Mouse (Mus musculus): ENCODE results near the gene Max. TPM values are rescaled to one million over a fixed set of nuclear protein-coding genes. Genes with fewer than 3 reads are reported as not detected.

Max gene
- polyA plus RNA-seq, 1 experiment = 151 TPM

DNA sequence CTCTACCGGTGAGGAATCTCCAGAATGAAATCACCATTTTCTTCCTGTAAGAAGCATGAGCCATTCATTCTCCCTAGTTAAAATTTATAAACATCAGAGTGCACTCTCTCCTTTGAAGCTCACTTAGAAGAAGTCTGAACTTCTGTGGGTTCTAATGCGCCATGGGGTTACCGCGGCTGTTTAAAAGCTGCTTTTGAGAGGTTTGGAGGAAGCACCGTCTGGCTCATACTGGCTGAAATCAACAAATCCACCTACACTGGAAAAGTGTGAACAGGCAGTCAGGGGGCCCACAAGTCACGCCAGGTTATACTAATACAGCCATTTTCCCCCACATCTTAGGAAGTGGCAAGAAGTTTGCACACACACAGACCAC lies 29.3 kb downstream of the Max start:
- Histone ChIP-seq H3K4me1 (ENCODE audit: control insufficient read depth, insufficient read depth, low read length) (peaks cover 4% of the 10 kb centered on the region; the same call in 1 of the 2 replicates), H3K27ac (ENCODE audit: control insufficient read depth, insufficient read depth, low read depth, low read length, poor library complexity) (no peak overlapping the region), H3K4me3 (replicated peaks; ENCODE audit: control insufficient read depth, low read depth, low read length) (no peak overlapping the region)
- TF ChIP-seq CTCF (IDR thresholded peaks at IDR 0.05; ENCODE audit: control insufficient read depth, insufficient read depth, low read length) (no peak), POLR2A (IDR thresholded peaks at IDR 0.05; ENCODE audit: borderline replicate concordance, control insufficient read depth, low read depth, low read length) (no peak)
- WGBS = 83% methylated on average over 6 of the region's 6 CpGs

DNA sequence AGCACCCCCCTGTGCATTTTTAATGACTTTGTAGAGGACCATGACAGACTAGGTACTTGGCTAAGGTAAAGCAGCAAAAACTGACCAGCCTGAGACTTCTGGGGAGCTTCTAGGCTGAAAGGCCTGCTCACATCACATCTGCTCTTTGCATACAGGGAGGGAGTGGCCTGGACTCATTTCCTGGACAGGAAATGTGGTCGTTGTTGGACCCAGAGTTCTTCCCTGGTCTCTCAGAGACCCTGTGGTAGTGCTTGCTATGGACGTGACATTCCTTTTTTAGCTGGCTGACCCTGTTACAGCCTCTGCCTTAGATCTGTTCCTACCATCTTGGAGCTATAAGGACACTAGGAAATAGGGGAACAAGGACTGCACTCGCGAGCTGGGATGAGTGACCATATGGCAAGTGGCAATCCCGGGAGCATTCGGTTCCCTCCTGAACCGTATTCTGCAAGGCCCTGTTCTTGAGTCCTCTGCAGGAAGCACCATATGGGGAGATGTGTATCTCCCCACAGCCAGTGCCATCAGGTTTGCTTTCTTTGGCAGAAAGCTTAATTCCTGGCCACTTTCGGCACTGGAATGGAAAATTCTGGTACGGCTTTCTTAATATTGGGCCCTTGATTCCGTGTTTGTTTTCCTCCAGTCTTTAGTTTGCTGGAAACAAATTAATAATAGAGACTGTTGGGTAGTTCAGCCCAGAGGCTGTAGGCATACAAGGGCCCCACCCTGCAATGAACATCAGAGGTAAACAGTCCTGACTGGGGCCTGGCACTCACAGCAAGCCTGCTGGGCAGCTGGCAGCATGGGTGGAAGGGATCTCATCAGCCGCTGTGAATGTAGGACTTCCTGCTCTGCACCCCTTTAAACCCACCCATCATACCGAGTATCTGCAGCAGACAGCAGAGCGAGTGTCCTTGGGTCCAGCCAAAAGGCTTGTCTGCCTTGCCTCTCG lies 30.0 kb downstream of the Max start:
- TF ChIP-seq CTCF (IDR thresholded peaks at IDR 0.05; ENCODE audit: control insufficient read depth, insufficient read depth, low read length) (no peak), POLR2A (IDR thresholded peaks at IDR 0.05; ENCODE audit: borderline replicate concordance, control insufficient read depth, low read depth, low read length) (no peak)
- WGBS = 80% methylated on average over 14 of the region's 14 CpGs

DNA sequence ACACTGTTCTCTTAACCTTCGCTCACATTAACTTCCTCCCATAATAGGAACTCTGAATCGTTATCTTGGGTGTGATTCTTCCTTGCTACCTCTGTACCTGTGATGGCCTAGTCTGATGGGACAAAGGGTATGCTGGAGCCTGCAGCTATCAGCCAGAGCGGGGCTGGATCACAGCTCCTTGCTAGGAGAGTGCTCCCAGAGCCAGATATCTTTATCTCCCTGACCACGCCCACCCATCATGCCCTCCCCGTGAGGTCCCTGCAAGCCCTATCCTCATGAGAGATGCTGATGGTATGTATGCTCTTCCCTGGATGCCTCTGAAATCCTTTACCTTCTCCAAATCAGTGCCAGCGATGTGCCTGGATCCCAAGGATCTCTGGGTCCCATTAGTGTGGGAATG lies 31.8 kb downstream of the Max start:
- TF ChIP-seq CTCF (IDR thresholded peaks at IDR 0.05; ENCODE audit: control insufficient read depth, insufficient read depth, low read length) = no peak
- no peak for TF ChIP-seq POLR2A (IDR thresholded peaks at IDR 0.05; ENCODE audit: borderline replicate concordance, control insufficient read depth, low read depth, low read length)
- Histone ChIP-seq H3K27ac (ENCODE audit: control insufficient read depth, insufficient read depth, low read depth, low read length, poor library complexity) (no peak overlapping the region), H3K4me3 (replicated peaks; ENCODE audit: control insufficient read depth, low read depth, low read length) (no peak overlapping the region), H3K4me1 (ENCODE audit: control insufficient read depth, insufficient read depth, low read length) (peaks cover 2% of the 10 kb centered on the region; the same call in 1 of the 2 replicates)
- 74% methylated on average over 6 of the region's 6 CpGs for WGBS

More for the DNA sequence above, 30.0 kb downstream of the Max start:
- H3K27ac ChIP-seq (ENCODE audit: control insufficient read depth, insufficient read depth, low read depth, low read length, poor library complexity) = no peak overlapping the region
- peaks cover 4% of the 10 kb centered on the region; the same call in 1 of the 2 replicates for H3K4me1 ChIP-seq (ENCODE audit: control insufficient read depth, insufficient read depth, low read length)
- no peak overlapping the region for H3K4me3 ChIP-seq (replicated peaks; ENCODE audit: control insufficient read depth, low read depth, low read length)

DNA sequence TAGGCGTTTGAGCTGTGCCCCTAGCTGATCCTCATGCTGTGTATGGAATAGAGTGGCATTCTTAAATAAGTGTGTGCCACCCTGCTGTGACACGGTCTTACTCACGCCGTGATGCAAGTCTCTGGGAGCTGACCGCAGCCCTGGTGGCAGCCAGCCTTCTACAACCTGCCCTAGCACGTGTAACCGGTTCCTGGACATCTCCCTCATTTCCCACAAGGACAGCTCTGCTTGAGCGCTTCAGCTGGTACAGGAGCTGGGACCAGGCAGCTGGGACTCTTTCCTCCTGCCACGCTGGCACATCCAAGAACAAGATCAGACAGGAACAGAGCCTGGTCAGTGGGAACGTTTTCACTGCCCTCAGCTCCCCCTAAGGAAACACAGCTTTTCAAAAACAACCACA lies 34.5 kb downstream of the Max start:
- 83% methylated on average over 10 of the region's 10 CpGs for whole genome bisulfite sequencing
- no peak overlapping the region for H3K4me3 ChIP-seq (replicated peaks; ENCODE audit: control insufficient read depth, low read depth, low read length)
- H3K4me1 ChIP-seq (ENCODE audit: control insufficient read depth, insufficient read depth, low read length) = peaks cover 2% of the 10 kb centered on the region; the same call in 1 of the 2 replicates
- TF ChIP-seq CTCF (IDR thresholded peaks at IDR 0.05; ENCODE audit: control insufficient read depth, insufficient read depth, low read length) (no peak), POLR2A (IDR thresholded peaks at IDR 0.05; ENCODE audit: borderline replicate concordance, control insufficient read depth, low read depth, low read length) (no peak)
- no peak overlapping the region for H3K27ac ChIP-seq (ENCODE audit: control insufficient read depth, insufficient read depth, low read depth, low read length, poor library complexity)

DNA sequence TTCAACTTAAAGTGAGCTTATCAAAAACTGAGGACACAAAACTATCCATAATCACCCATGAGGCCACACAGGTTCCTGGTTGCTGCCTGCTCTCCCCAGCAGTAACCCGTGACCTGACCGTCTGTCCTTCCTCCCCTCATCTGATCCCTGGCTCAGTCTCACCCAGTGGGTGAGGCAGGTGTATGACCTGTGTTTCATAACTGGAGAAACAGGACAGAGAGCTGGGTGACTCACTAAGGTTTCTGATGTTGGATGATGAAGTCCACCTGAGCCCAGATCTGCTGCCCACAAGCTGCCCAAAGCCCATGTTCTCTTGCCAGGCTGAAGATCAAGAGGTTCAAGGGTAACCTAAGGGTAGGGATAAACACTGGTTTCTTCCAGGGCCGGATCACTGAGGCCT lies 35.0 kb downstream of the Max start:
- Histone ChIP-seq H3K4me3 (replicated peaks; ENCODE audit: control insufficient read depth, low read depth, low read length) (no peak overlapping the region), H3K27ac (ENCODE audit: control insufficient read depth, insufficient read depth, low read depth, low read length, poor library complexity) (no peak overlapping the region), H3K4me1 (ENCODE audit: control insufficient read depth, insufficient read depth, low read length) (peaks cover 2% of the 10 kb centered on the region; the same call in 1 of the 2 replicates)
- 78% methylated on average over 3 of the region's 3 CpGs for WGBS
- TF ChIP-seq POLR2A (IDR thresholded peaks at IDR 0.05; ENCODE audit: borderline replicate concordance, control insufficient read depth, low read depth, low read length) = no peak
- no peak for TF ChIP-seq CTCF (IDR thresholded peaks at IDR 0.05; ENCODE audit: control insufficient read depth, insufficient read depth, low read length)

DNA sequence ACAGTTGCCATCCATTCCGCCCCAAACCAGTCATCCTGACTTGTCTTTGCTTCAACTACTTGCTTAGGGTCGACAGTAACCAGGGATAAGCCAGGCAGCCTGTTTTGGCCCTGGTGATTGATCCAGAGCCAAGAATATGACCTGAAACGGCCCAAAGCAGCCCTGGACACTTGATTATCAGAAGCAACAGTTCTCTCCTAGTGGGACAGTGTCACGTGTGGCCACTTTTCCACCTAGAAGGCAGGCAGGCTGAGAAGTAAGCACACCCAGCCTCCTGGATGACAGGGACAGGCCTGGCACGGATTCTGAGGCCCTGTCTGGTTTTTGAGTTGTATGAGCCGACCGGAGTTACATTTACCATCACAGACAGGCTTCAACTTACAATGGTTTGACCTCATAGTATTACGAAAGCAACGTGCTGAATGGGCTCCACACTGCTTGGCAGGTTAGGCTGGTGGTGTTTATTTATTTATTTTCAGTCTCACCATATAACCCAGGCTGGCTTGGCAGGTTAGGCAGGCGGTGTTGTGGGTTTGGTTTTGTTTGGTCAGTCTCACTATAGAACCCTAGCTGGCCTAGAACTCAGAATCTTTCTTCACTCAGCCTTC lies 35.6 kb downstream of the Max start:
- H3K4me3 ChIP-seq (replicated peaks; ENCODE audit: control insufficient read depth, low read depth, low read length) = no peak overlapping the region
- H3K4me1 ChIP-seq (ENCODE audit: control insufficient read depth, insufficient read depth, low read length) = peaks cover 2% of the 10 kb centered on the region; the same call in 1 of the 2 replicates
- H3K27ac ChIP-seq (ENCODE audit: control insufficient read depth, insufficient read depth, low read depth, low read length, poor library complexity) = no peak overlapping the region
- TF ChIP-seq POLR2A (IDR thresholded peaks at IDR 0.05; ENCODE audit: borderline replicate concordance, control insufficient read depth, low read depth, low read length) = no peak
- TF ChIP-seq CTCF (IDR thresholded peaks at IDR 0.05; ENCODE audit: control insufficient read depth, insufficient read depth, low read length) = no peak
- WGBS = 71% methylated on average over 10 of the region's 10 CpGs

DNA sequence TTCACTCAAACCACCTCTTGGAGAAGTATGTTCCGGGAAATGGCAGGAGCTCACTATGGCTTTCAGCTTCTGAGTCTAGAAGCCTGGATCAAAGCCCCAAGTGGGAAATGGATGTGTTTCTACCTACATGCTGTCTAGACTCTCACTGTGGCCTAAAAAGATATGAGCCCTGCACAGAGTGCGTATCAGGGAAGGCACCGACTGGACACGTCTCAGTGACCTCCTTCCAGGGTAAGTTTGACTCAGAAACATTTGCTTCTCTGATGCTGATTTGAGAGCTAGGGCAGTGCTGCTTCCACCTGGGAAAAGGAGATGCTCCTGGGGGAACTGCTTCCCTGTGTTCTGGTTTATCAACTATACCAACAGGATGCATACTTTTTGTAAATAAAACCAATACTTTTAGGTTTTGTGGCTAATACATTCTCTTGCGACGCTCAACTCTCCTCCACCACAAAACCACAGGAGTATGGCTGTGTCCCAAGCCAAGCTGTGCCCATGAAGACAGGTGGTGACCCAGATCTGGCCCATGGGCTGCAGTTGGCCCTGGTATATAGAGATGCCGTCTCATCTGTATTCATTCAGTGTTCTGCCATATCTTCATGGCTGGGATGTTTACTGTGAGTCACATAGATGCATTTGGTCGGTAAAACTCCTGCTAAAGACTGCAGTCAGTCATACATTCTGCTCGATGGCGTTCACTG lies 36.9 kb downstream of the Max start:
- no peak overlapping the region for H3K4me3 ChIP-seq (replicated peaks; ENCODE audit: control insufficient read depth, low read depth, low read length)
- WGBS = 45% methylated on average over 10 of the region's 10 CpGs
- no peak for TF ChIP-seq CTCF (IDR thresholded peaks at IDR 0.05; ENCODE audit: control insufficient read depth, insufficient read depth, low read length)
- TF ChIP-seq POLR2A (IDR thresholded peaks at IDR 0.05; ENCODE audit: borderline replicate concordance, control insufficient read depth, low read depth, low read length) = no peak

DNA sequence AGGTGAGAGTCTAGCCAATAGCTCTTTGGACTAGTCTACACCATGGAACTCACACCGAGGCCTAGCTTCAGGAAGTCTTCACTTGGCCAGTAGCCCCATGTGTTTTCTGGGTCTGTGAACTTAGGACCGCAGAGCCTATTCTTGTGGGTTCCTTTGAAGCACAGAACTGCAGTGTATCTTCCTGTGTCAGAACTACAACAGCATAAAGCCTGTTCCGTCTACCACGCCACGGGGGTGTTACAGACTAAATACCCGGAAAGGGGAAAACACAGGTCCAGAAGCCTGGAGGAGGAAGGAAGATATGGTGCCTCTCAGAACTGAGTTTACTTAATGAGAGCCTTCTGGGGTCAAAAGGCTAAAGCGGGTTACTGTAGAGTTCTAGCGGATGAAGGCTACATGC lies 38.9 kb downstream of the Max start:
- TF ChIP-seq POLR2A (IDR thresholded peaks at IDR 0.05; ENCODE audit: borderline replicate concordance, control insufficient read depth, low read depth, low read length) = no peak
- no peak for TF ChIP-seq CTCF (IDR thresholded peaks at IDR 0.05; ENCODE audit: control insufficient read depth, insufficient read depth, low read length)
- H3K4me1 ChIP-seq (ENCODE audit: control insufficient read depth, insufficient read depth, low read length) = no peaks in the 10 kb centered on the region; the same call in 1 of the 2 replicates
- no peak overlapping the region for H3K4me3 ChIP-seq (replicated peaks; ENCODE audit: control insufficient read depth, low read depth, low read length)
- no peak overlapping the region for H3K27ac ChIP-seq (ENCODE audit: control insufficient read depth, insufficient read depth, low read depth, low read length, poor library complexity)
- WGBS = 75% methylated on average over 8 of the region's 8 CpGs

More for the DNA sequence above, 36.9 kb downstream of the Max start:
- no peaks in the 10 kb centered on the region for H3K4me1 ChIP-seq (ENCODE audit: control insufficient read depth, insufficient read depth, low read length)
- no peak overlapping the region for H3K27ac ChIP-seq (ENCODE audit: control insufficient read depth, insufficient read depth, low read depth, low read length, poor library complexity)
